Mouse (Mus musculus) liver, embryonic 13.5 days (tissue): ENCODE results near the gene Lrp5. TPM values are rescaled to one million over a fixed set of nuclear protein-coding genes. Genes with fewer than 3 reads are reported as not detected.

Source experiments
- ATAC-seq: fragments of 200-750 bp; cut with Nextera tagmentation; 2 replicates; pipeline ENCODE4 v1.8.0; 2017; ENCODE audit warnings: low read depth, mild to moderate bottlenecking, moderate number of reproducible peaks, moderate library complexity
- DNase-seq: peaks from one replicate; pipeline ENCODE4 v3.0.0; 2022
- H3K27ac ChIP-seq: fragments of 300-500 bp; sonication (generic); 2 replicates; pipeline ENCODE4 v1.5.1; 2015; ENCODE audit warnings: moderate library complexity, mild to moderate bottlenecking, inconsistent platforms
- H3K27me3 ChIP-seq: fragments of 300-500 bp; sonication (generic); 2 replicates; pipeline ENCODE4 v1.6.1; 2015; ENCODE audit warnings: mild to moderate bottlenecking, inconsistent platforms
- H3K36me3 ChIP-seq: fragments of 300-500 bp; sonication (generic); 2 replicates; pipeline ENCODE4 v1.6.1; 2015; ENCODE audit warnings: mild to moderate bottlenecking, inconsistent platforms
- H3K4me1 ChIP-seq: fragments of 300-500 bp; sonication (generic); replicated peaks from 2 replicates; pipeline ENCODE4 v1.6.1; 2015; ENCODE audit warnings: inconsistent platforms
- H3K4me2 ChIP-seq: fragments of 300-500 bp; sonication (generic); 2 replicates; pipeline ENCODE4 v1.6.1; 2015; ENCODE audit warnings: inconsistent platforms, mild to moderate bottlenecking, moderate library complexity
- H3K4me3 ChIP-seq: fragments of 300-500 bp; sonication (generic); replicated peaks from 2 replicates; pipeline ENCODE4 v1.5.1; 2015; ENCODE audit warnings: mild to moderate bottlenecking, inconsistent platforms
- H3K9ac ChIP-seq: fragments of 300-500 bp; sonication (generic); 2 replicates; pipeline ENCODE4 v1.6.1; 2015; ENCODE audit warnings: mild to moderate bottlenecking, inconsistent platforms
- H3K9me3 ChIP-seq: fragments of 300-500 bp; sonication (generic); replicated peaks from 2 replicates; pipeline ENCODE4 v1.6.1; 2016; ENCODE audit warnings: inconsistent platforms
- WGBS: fragments of 180-500 bp; shearing (Covaris S2); methylation state at CpG from one replicate; pipeline ENCODE4 v1.1.7; 2015; ENCODE audit not compliant: insufficient replicate concordance; 5-methylcytosine and 5-hydroxymethylcytosine counted together
- polyA plus RNA-seq: library from polyadenylated mRNA; unstranded; fragments of >200 nt; fragmentation: Nextera tagmentation; extraction: Ambion mirVana; gene quantifications from 2 replicates; pipeline ENCODE4 v1.2.1, GENCODE M21; 2015

Lrp5 gene
- polyA plus RNA-seq, 1 experiment from 2014 or later, result 2.0 TPM

GRCm38 (mm10) chr19:3694476-3694875 is 8.1 kb upstream of the Lrp5 start:
- 64% methylated on average over 2 of the region's 2 CpGs for WGBS

GRCm38 (mm10) chr19:3692414-3693145 is 6.2 kb upstream of the Lrp5 start:
- WGBS, result 42% methylated on average over 6 of the region's 6 CpGs
- no peak overlapping the region for H3K9ac ChIP-seq
- ATAC-seq, result no peak
- H3K27me3 ChIP-seq, result peaks cover 1% of the 10 kb centered on the region
- H3K27ac ChIP-seq, result no peak overlapping the region
- no peaks in the 10 kb centered on the region for H3K9me3 ChIP-seq
- H3K4me2 ChIP-seq, result no peak overlapping the region
- no peak for DNase-seq
- H3K36me3 ChIP-seq, result no peaks in the 10 kb centered on the region
- H3K4me1 ChIP-seq, result peaks cover 15% of the 10 kb centered on the region
- no peak overlapping the region for H3K4me3 ChIP-seq

More at GRCm38 (mm10) chr19:3694476-3694875, 8.1 kb upstream of the Lrp5 start:
- Histone ChIP-seq H3K36me3 (no peaks in the 10 kb centered on the region), H3K9me3 (no peaks in the 10 kb centered on the region), H3K9ac (no peak overlapping the region), H3K4me3 (no peak overlapping the region), H3K4me2 (no peak overlapping the region), H3K27ac (no peak overlapping the region), H3K4me1 (peaks cover 9% of the 10 kb centered on the region; the same call in 1 of the 2 replicates), H3K27me3 (no peaks in the 10 kb centered on the region)
- DNase-seq, result no peak
- no peak for ATAC-seq

- no peaks in the 10 kb centered on the region for H3K36me3 ChIP-seq
- H3K27ac ChIP-seq, result no peak overlapping the region
- peaks cover 14% of the 10 kb centered on the region for H3K27me3 ChIP-seq
- H3K4me1 ChIP-seq, result peaks cover 27% of the 10 kb centered on the region
- ATAC-seq (no peak), DNase-seq (no peak)
- H3K4me2 ChIP-seq, result no peak overlapping the region
- no peak overlapping the region for H3K4me3 ChIP-seq
- H3K9ac ChIP-seq, result no peak overlapping the region
- WGBS, result 66% methylated on average over 5 of the region's 5 CpGs
- H3K9me3 ChIP-seq, result no peaks in the 10 kb centered on the region
These were observed 5.0 kb upstream of the Lrp5 start for GRCm38 (mm10) chr19:3691337-3691736.

- Histone ChIP-seq H3K27me3 (peaks cover 28% of the 10 kb centered on the region), H3K4me1 (peaks cover 50% of the 10 kb centered on the region), H3K9me3 (no peaks in the 10 kb centered on the region), H3K4me2 (peak overlapping the region; percentile 84; the same call in 1 of the 2 replicates), H3K27ac (peak overlapping the region; percentile 73), H3K36me3 (no peaks in the 10 kb centered on the region), H3K4me3 (no peak overlapping the region), H3K9ac (no peak overlapping the region; the same call in 1 of the 2 replicates)
- 26% methylated on average over 5 of the region's 5 CpGs for WGBS
- DNase-seq (no peak), ATAC-seq (peak; percentile 71)
These were observed 1.4 kb upstream of the Lrp5 start for GRCm38 (mm10) chr19:3687676-3688171.

GRCm38 (mm10) chr19:3685611-3686214 is 651 bp downstream of the Lrp5 start:
- H3K27ac ChIP-seq, result peak overlapping the region; percentile 71
- H3K4me1 ChIP-seq, result peaks cover 70% of the 10 kb centered on the region
- H3K36me3 ChIP-seq, result no peaks in the 10 kb centered on the region
- no peak for DNase-seq
- H3K9me3 ChIP-seq, result no peaks in the 10 kb centered on the region
- peak overlapping the region; percentile 84 for H3K4me2 ChIP-seq
- H3K4me3 ChIP-seq, result peak overlapping the region; percentile 73
- under 1% methylated on average over 44 of the region's 45 CpGs for WGBS
- peaks cover 28% of the 10 kb centered on the region for H3K27me3 ChIP-seq
- H3K9ac ChIP-seq, result peak overlapping the region; percentile 79
- ATAC-seq, result peak; percentile 9; the same call in 1 of the 2 replicates

- Histone ChIP-seq H3K27me3 (peaks cover 28% of the 10 kb centered on the region), H3K36me3 (no peaks in the 10 kb centered on the region), H3K9ac (peak overlapping the region; percentile 79), H3K4me1 (peaks cover 76% of the 10 kb centered on the region), H3K4me2 (peak overlapping the region; percentile 84), H3K4me3 (peak overlapping the region; percentile 73), H3K27ac (peak overlapping the region; percentile 71), H3K9me3 (no peaks in the 10 kb centered on the region)
- no peak for ATAC-seq
- no peak for DNase-seq
- WGBS, result 16% methylated on average over 11 of the region's 11 CpGs
These were observed 1.3 kb downstream of the Lrp5 start for GRCm38 (mm10) chr19:3684957-3685580.

- 38% methylated on average over 1 of the region's 1 CpGs for WGBS
These were observed 1.9 kb downstream of the Lrp5 start for GRCm38 (mm10) chr19:3684414-3684813.

GRCm38 (mm10) chr19:3681310-3681934 is 4.9 kb downstream of the Lrp5 start:
- Histone ChIP-seq H3K4me1 (peaks cover 68% of the 10 kb centered on the region), H3K4me2 (no peak overlapping the region), H3K9me3 (no peaks in the 10 kb centered on the region), H3K27me3 (peaks cover 15% of the 10 kb centered on the region), H3K4me3 (no peak overlapping the region), H3K9ac (no peak overlapping the region), H3K27ac (peak overlapping the region; percentile 32; the same call in 1 of the 2 replicates), H3K36me3 (no peaks in the 10 kb centered on the region)
- no peak for ATAC-seq
- DNase-seq, result no peak
- 47% methylated on average over 13 of the region's 13 CpGs for WGBS

More at GRCm38 (mm10) chr19:3684414-3684813, 1.9 kb downstream of the Lrp5 start:
- Histone ChIP-seq H3K27me3 (peaks cover 28% of the 10 kb centered on the region), H3K4me1 (peaks cover 79% of the 10 kb centered on the region), H3K9me3 (no peaks in the 10 kb centered on the region), H3K9ac (0 out of 2 replicates have a peak overlapping the region, but pooled peaks have one; percentile 79), H3K4me2 (peak overlapping the region; percentile 84), H3K27ac (no peak overlapping the region), H3K36me3 (no peaks in the 10 kb centered on the region), H3K4me3 (peak overlapping the region; percentile 73)
- ATAC-seq, result no peak
- DNase-seq, result no peak

- Histone ChIP-seq H3K27ac (peak overlapping the region; percentile 32; the same call in 1 of the 2 replicates), H3K4me2 (no peak overlapping the region), H3K9me3 (no peaks in the 10 kb centered on the region), H3K27me3 (peaks cover 8% of the 10 kb centered on the region), H3K36me3 (no peaks in the 10 kb centered on the region), H3K4me1 (peaks cover 62% of the 10 kb centered on the region), H3K9ac (no peak overlapping the region), H3K4me3 (no peak overlapping the region)
- DNase-seq (no peak), ATAC-seq (no peak)
- WGBS, result 81% methylated on average over 7 of the region's 7 CpGs
These were observed 5.6 kb downstream of the Lrp5 start for GRCm38 (mm10) chr19:3680732-3681131.

- Histone ChIP-seq H3K27ac (peak overlapping the region; percentile 77), H3K9ac (no peak overlapping the region), H3K4me1 (peaks cover 40% of the 10 kb centered on the region), H3K27me3 (no peaks in the 10 kb centered on the region), H3K4me2 (peak overlapping the region; percentile 3), H3K4me3 (no peak overlapping the region), H3K36me3 (peaks cover 18% of the 10 kb centered on the region), H3K9me3 (no peaks in the 10 kb centered on the region)
- 63% methylated on average over 8 of the region's 8 CpGs for WGBS
- ATAC-seq, result peak; percentile 74
- no peak for DNase-seq
These were observed 12.1 kb downstream of the Lrp5 start for GRCm38 (mm10) chr19:3674122-3674855.
